Mouse (Mus musculus): ENCODE results near the gene Clta. TPM values are rescaled to one million over a fixed set of nuclear protein-coding genes. Genes with fewer than 3 reads are reported as not detected.
"Not testable (repeated sequence)": the region's sequence is repeated elsewhere in the genome, so short reads cannot be mapped to it uniquely, and the experiment has no call there.

The Clta gene
- polyA plus RNA-seq, 1 experiment from 2014 or later, result 262 TPM

DNA sequence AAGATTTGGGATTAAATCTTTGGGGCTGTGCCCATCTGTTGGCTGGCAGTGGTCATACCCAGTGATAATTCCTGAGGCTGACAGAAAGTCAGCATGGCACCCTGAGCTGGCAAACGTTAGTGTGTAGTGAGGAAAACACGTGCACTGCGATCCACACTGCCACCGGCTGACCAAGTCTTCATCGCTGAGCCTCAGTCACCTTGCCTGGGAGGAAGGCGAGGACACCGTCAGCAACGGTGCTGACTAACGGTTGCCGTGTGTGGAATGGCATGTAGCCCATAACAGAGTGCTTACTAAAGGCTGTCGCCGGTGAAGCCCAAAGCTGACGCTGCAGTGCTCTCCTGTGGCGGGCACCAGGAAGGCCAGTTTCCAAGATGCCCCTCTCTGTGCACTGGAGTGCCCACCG, 25.4 kb downstream of the Clta start:
- no peak for ATAC-seq
- Histone ChIP-seq H3K9ac (no peak overlapping the region), H3K4me3 (no peak overlapping the region), H3K27ac (no peak overlapping the region), H3K27me3 (peaks cover 21% of the 10 kb centered on the region), H3K9me3 (replicated peaks) (no peaks in the 10 kb centered on the region), H3K36me3 (ENCODE audit: poor library complexity, severe bottlenecking) (peaks cover 91% of the 10 kb centered on the region), H3K4me1 (peaks cover 8% of the 10 kb centered on the region; the same call in 1 of the 2 replicates), H3K4me2 (no peak overlapping the region)
- 91% methylated on average over 15 of the region's 15 CpGs for WGBS

DNA sequence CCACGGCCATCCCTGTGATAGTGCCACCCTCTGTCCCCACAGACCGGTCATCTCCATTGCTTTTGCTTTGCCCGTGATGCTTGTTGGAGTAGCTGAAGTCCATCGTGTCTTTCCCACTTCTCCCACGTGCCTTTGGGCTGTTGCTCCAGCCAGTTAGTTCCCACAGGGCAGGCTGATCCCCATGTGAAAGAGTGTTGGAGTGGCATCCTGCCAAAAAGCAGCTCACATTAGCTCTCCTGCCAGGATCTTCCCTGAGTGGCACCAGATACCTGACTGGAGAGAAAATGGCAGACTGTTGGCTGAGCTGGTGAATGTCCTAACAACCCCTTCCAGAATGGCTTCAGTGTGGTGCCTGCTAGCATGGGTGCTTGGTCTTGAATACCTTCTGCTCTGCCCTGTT, 27.3 kb downstream of the Clta start:
- peaks cover 75% of the 10 kb centered on the region for H3K36me3 ChIP-seq (ENCODE audit: poor library complexity, severe bottlenecking)
- no peak overlapping the region for H3K4me3 ChIP-seq
- H3K27ac ChIP-seq, result no peak overlapping the region
- no peaks in the 10 kb centered on the region for H3K9me3 ChIP-seq (replicated peaks)
- 78% methylated on average over 5 of the region's 5 CpGs for WGBS
- no peak overlapping the region for H3K4me2 ChIP-seq
- no peak overlapping the region for H3K9ac ChIP-seq
- no peak for ATAC-seq
- H3K4me1 ChIP-seq, result peaks cover 8% of the 10 kb centered on the region; the same call in 1 of the 2 replicates
- peaks cover 12% of the 10 kb centered on the region; the same call in 1 of the 2 replicates for H3K27me3 ChIP-seq

DNA sequence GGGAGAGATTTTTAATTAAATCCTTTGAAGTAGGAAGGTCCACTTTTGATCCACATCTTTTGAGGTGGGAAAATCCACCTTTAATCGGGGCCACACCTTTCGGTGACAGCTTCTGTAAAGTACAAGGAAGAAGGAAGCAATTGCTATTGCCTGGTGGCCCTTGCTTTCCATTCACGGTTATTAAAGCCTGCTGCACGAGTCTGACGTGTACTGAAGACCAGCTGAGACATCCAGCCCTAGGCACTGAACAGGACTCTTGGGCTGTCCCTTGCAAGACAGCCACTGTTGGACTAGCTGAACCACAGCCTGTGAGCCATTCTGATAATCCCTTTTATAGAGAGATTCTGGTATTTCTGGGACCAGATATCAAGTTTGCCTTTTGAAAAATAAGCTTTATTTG, 32.2 kb downstream of the Clta start:
- ATAC-seq, result no peak
- Histone ChIP-seq H3K36me3 (ENCODE audit: poor library complexity, severe bottlenecking) (peaks cover 72% of the 10 kb centered on the region), H3K4me1 (no peaks in the 10 kb centered on the region), H3K9ac (no peak overlapping the region), H3K27ac (no peak overlapping the region), H3K9me3 (replicated peaks) (no peaks in the 10 kb centered on the region), H3K4me3 (no peak overlapping the region), H3K4me2 (no peak overlapping the region), H3K27me3 (no peaks in the 10 kb centered on the region)
- WGBS, result 88% methylated on average over 5 of the region's 5 CpGs

DNA sequence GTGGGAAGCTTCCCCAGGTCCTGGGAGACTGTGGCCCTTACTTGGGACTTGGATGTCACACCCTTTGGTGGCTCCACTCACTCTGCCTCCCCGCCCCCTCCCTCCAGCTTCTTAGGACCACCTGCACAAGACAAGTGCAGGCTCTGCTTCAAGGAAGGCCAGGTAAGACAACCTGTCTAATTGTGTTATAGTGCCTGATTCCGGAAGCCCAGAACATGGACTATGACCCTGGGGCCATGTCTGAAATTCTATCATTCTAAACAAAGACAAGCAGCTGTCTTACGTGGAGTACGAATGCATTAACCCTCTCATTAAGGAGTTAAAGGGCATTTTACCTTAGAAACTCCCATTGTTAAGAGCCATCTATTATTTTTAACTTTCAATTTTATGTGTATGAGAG, 36.5 kb downstream of the Clta start:
- Histone ChIP-seq H3K4me1 (no peaks in the 10 kb centered on the region), H3K9me3 (replicated peaks) (no peaks in the 10 kb centered on the region), H3K4me2 (no peak overlapping the region), H3K9ac (no peak overlapping the region), H3K36me3 (ENCODE audit: poor library complexity, severe bottlenecking) (peaks cover 66% of the 10 kb centered on the region), H3K27ac (no peak overlapping the region), H3K4me3 (no peak overlapping the region), H3K27me3 (no peaks in the 10 kb centered on the region)
- no peak for ATAC-seq
- 93% methylated on average over 4 of the region's 4 CpGs for WGBS

DNA sequence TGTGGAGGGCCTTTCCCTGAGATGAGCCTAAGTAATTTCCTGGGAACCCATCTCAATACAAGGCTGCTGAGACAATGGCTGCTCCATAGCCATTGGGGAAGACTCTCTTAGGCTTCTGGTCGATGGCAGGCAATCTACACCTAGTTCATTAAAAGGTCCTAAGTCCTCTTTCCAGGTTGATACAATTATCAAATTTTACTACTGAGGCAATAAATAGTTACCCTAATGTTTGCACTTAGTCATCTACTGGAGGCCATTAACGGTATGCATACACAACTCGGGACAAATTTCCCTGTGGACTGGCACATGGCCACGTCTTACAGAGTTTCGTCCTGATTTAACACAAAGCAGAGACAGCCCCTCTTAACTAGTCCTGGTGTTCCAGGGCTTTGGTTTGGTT, 38.2 kb downstream of the Clta start:
- Histone ChIP-seq H3K4me2 (no peak overlapping the region), H3K9ac (no peak overlapping the region), H3K4me3 (no peak overlapping the region), H3K27me3 (no peaks in the 10 kb centered on the region), H3K36me3 (ENCODE audit: poor library complexity, severe bottlenecking) (peaks cover 57% of the 10 kb centered on the region), H3K27ac (no peak overlapping the region), H3K9me3 (replicated peaks) (no peaks in the 10 kb centered on the region), H3K4me1 (no peaks in the 10 kb centered on the region)
- ATAC-seq, result no peak
- WGBS, result 87% methylated on average over 5 of the region's 5 CpGs

DNA sequence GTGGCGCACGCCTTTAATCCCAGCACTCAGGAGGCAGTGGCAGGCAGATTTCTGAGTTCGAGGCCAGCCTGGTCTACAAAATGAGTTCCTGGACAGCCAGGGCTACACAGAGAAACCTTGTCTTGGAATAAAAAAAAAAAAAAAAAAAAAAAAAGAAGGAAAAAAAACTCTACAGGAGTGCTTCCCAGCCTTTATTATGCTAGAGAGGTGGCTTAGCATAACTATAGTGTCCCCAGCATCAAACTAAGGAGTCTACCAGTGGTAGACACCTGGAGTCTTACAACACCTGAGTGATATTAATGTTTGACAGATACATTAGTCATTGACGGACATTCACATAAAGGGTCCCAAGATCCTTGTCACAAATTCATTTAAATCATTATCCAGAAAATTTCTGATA, 38.9 kb downstream of the Clta start:
- not testable (repeated sequence) for H3K27ac ChIP-seq; H3K9me3 ChIP-seq (replicated peaks); H3K4me1 ChIP-seq; ATAC-seq; H3K9ac ChIP-seq; H3K4me2 ChIP-seq; H3K27me3 ChIP-seq; H3K4me3 ChIP-seq
- peaks cover 50% of the 10 kb centered on the region for H3K36me3 ChIP-seq (ENCODE audit: poor library complexity, severe bottlenecking)
- WGBS, result 96% methylated on average over 4 of the region's 4 CpGs

DNA sequence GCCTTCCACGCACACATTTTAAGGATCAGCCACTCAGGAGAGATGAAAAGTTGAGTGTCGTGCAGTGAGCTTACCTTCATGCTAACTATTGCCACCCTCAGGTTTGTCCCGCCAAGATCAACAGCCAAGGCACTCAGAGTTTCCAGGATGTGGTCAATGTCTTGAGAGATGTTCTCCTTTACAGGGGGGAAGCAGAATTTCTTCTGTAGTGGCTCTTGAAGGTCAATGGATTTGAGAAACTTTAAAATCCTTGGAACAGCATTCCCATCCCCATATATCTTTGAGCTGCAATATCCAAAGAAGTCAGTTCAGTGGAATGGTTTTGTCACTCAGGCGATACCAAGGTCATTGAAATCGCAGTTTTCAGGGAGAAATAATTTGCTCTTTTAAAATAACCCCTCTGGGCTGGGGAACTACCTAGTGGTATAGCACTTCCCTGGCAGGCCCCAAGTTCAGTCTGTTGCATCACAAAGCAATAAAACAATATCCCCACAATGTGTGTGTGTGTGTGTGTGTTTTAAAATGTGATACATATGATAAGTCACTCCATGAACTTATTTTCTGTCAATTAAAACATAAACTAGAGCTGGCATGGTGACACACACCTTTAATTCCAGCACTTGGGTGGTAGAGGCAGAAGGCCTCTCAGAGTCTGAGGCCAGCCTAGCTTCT, 40.6 kb downstream of the Clta start:
- Histone ChIP-seq H3K9me3 (replicated peaks) (no peaks in the 10 kb centered on the region), H3K27ac (no peak overlapping the region), H3K9ac (no peak overlapping the region), H3K4me2 (no peak overlapping the region), H3K4me3 (no peak overlapping the region), H3K4me1 (no peaks in the 10 kb centered on the region), H3K36me3 (ENCODE audit: poor library complexity, severe bottlenecking) (peaks cover 35% of the 10 kb centered on the region), H3K27me3 (no peaks in the 10 kb centered on the region)
- ATAC-seq, result no peak
- WGBS, result 95% methylated on average over 5 of the region's 5 CpGs

DNA sequence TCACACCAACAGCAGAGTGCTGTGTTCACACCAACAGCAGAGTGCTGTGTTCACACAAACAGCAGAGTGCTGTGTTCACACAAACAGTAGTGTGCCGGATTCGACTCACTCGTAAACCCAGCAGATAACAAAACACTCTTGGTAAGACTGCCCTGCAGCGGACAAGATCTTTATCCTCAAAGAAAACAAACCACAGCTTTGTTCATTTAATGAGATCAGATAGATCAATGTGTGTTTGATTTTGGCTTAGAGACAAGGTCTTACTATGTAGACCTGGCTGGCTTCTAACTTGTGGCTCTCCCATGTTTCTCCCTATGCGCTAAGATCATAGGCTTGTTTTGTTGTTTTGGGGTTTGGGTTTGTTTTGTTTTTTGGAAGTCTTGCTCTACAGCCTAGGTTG, 41.8 kb downstream of the Clta start:
- Histone ChIP-seq H3K4me3 (no peak overlapping the region), H3K4me2 (no peak overlapping the region), H3K9me3 (replicated peaks) (no peaks in the 10 kb centered on the region), H3K4me1 (no peaks in the 10 kb centered on the region), H3K9ac (no peak overlapping the region), H3K36me3 (ENCODE audit: poor library complexity, severe bottlenecking) (peaks cover 22% of the 10 kb centered on the region), H3K27ac (no peak overlapping the region), H3K27me3 (no peaks in the 10 kb centered on the region)
- ATAC-seq, result no peak
- WGBS, result 91% methylated on average over 5 of the region's 5 CpGs

DNA sequence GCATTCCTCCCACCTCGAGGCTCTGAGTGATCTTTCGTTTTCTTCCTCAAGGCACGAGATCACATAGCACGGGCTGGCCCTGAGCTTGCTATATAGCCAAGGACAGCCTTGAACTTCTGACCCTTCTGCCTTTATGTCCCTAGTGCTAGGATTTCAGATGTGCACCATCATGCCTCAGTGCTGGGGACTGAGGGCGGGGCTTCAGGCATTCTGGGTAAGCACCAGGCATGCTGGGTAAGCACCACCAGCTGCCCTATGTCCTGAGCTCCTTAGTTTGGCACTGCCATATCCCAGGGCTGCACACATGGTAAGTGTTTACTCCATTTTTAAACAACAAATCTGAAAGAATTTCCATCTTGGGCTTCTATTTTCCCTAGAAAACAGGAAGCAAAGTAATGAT, 45.6 kb downstream of the Clta start:
- ATAC-seq, result no peak
- Histone ChIP-seq H3K9me3 (replicated peaks) (no peaks in the 10 kb centered on the region), H3K4me1 (peaks cover 4% of the 10 kb centered on the region; the same call in 1 of the 2 replicates), H3K27ac (no peak overlapping the region), H3K4me3 (no peak overlapping the region), H3K4me2 (no peak overlapping the region), H3K9ac (no peak overlapping the region), H3K36me3 (ENCODE audit: poor library complexity, severe bottlenecking) (peaks cover 7% of the 10 kb centered on the region; the same call in 1 of the 2 replicates), H3K27me3 (no peaks in the 10 kb centered on the region)
- 84% methylated on average over 5 of the region's 5 CpGs for WGBS

DNA sequence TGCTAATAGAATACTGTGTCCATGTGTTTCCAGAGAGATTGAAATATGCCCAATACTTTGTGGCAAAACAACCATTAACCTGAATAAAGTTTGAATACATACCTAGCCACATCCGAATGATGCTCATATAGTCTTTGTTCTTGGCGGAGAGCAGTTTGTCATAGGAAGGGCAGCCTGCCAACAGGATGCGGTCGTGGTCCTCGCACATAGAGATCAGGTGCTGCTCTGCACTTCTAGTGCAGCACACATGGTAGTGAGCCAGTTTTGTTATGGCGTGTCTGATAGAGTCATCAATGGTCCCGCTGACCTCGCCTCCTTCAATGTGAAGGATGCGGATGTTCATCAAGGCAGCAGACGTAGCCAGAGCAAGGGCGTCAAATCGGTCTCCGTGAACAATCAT, 55.4 kb downstream of the Clta start:
- Histone ChIP-seq H3K4me3 (no peak overlapping the region), H3K36me3 (ENCODE audit: poor library complexity, severe bottlenecking) (peaks cover 5% of the 10 kb centered on the region; the same call in 1 of the 2 replicates), H3K4me2 (no peak overlapping the region), H3K9me3 (replicated peaks) (no peaks in the 10 kb centered on the region), H3K9ac (no peak overlapping the region), H3K4me1 (no peaks in the 10 kb centered on the region), H3K27ac (no peak overlapping the region), H3K27me3 (no peaks in the 10 kb centered on the region)
- no peak for ATAC-seq
- 95% methylated on average over 13 of the region's 13 CpGs for WGBS

DNA sequence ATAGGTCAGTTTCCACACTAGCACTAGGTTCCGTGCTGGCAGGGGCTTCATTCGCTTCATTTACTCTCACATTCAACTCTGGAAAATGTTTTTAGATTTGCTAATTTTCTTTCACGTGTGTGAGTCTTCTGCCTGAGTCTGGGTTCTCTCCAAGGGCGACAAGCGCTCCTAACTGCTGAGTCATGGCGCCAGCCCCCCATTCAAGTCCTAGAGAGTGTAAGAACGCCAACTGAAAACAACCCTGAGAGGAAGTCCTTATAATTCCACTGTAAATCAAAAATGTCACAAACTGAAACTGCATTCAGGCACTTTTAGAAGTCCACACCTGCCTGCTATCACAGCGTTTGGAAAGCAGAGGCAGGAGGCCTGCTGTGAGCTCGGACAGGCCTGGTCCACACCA, 57.8 kb downstream of the Clta start:
- 61% methylated on average over 9 of the region's 9 CpGs for WGBS
- H3K27ac ChIP-seq, result no peak overlapping the region
- no peaks in the 10 kb centered on the region for H3K27me3 ChIP-seq
- H3K4me3 ChIP-seq, result no peak overlapping the region
- H3K9me3 ChIP-seq (replicated peaks), result no peaks in the 10 kb centered on the region
- no peak for ATAC-seq
- no peak overlapping the region for H3K9ac ChIP-seq
- H3K4me2 ChIP-seq, result no peak overlapping the region
- H3K4me1 ChIP-seq, result peaks cover 2% of the 10 kb centered on the region; the same call in 1 of the 2 replicates
- peaks cover 5% of the 10 kb centered on the region; the same call in 1 of the 2 replicates for H3K36me3 ChIP-seq (ENCODE audit: poor library complexity, severe bottlenecking)

DNA sequence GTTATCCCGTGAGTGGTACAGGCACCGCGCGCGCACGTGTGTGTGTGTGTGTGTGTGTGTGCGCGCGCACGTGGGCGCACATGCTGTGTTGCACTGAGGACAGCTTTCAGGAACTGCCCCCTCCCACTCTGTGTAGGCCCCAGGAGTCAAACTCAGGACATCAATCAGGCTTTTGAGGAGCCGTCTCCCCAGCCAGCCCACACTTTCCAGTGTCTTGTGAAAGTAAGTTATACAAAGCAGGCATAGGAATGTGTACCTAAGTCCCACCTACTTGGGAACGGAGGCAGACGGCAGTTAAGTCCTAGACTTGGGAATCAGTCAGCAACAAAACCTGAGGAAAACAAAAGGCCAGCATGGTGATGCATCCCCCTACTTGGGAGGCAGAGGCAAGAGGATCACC, 58.6 kb downstream of the Clta start:
- no peak for ATAC-seq
- WGBS, result 89% methylated on average over 14 of the region's 14 CpGs

More for the DNA sequence above, 58.6 kb downstream of the Clta start:
- H3K4me3 ChIP-seq, result no peak overlapping the region
- H3K27me3 ChIP-seq, result no peaks in the 10 kb centered on the region
- no peak overlapping the region for H3K9ac ChIP-seq
- H3K36me3 ChIP-seq (ENCODE audit: poor library complexity, severe bottlenecking), result peaks cover 5% of the 10 kb centered on the region; the same call in 1 of the 2 replicates
- H3K4me2 ChIP-seq, result no peak overlapping the region
- no peaks in the 10 kb centered on the region for H3K9me3 ChIP-seq (replicated peaks)
- peaks cover 2% of the 10 kb centered on the region; the same call in 1 of the 2 replicates for H3K4me1 ChIP-seq
- H3K27ac ChIP-seq, result no peak overlapping the region

Measured in forebrain, embryonic 13.5 days (tissue).